Mouse (Mus musculus) brain, embryonic 14.5 days (tissue): ENCODE measurements around the gene Cxcl16.
A peak's percentile ranks its signal among the peaks of the same experiment; 100 is the strongest.

Experiments
- CTCF ChIP-seq: fragments of 200-500 bp; IDR thresholded peaks from 2 replicates; pipeline ENCODE4 v1.5.1; 2012; ENCODE audit warnings: inconsistent platforms, mild to moderate bottlenecking, moderate library complexity, borderline replicate concordance; ENCODE audit not compliant: insufficient read depth, insufficient read length; ENCODE audit errors: extremely low read depth
- POLR2A ChIP-seq: fragments of 200-500 bp; IDR thresholded peaks from 2 replicates; pipeline ENCODE4 v1.6.1; 2012; ENCODE audit warnings: mild to moderate bottlenecking, inconsistent platforms, borderline replicate concordance; ENCODE audit not compliant: poor library complexity, insufficient read depth, insufficient read length, severe bottlenecking; ENCODE audit errors: extremely low read depth

GRCm38 (mm10) chr11:70413961-70414360 is 45.8 kb downstream of the Cxcl16 start:
- TF ChIP-seq POLR2A = no peak
- TF ChIP-seq CTCF = peak; percentile 87; the same call in 1 of the 2 replicates
